Mouse (Mus musculus) cerebellum, postnatal 4 days (tissue): ENCODE data around the gene Rnf123.
"Not testable (repeated sequence)": the region's sequence is repeated elsewhere in the genome, so short reads cannot be mapped to it uniquely, and the experiment has no call there.

ENCODE experiments used
- DNase-seq, 2 experiments: peaks; one replicate each; pipeline ENCODE4 v3.0.0; 2022; ENCODE audit warnings: low spot score in 2 of 2, mixed read lengths in 1 of 2

Rnf123 gene

DNA sequence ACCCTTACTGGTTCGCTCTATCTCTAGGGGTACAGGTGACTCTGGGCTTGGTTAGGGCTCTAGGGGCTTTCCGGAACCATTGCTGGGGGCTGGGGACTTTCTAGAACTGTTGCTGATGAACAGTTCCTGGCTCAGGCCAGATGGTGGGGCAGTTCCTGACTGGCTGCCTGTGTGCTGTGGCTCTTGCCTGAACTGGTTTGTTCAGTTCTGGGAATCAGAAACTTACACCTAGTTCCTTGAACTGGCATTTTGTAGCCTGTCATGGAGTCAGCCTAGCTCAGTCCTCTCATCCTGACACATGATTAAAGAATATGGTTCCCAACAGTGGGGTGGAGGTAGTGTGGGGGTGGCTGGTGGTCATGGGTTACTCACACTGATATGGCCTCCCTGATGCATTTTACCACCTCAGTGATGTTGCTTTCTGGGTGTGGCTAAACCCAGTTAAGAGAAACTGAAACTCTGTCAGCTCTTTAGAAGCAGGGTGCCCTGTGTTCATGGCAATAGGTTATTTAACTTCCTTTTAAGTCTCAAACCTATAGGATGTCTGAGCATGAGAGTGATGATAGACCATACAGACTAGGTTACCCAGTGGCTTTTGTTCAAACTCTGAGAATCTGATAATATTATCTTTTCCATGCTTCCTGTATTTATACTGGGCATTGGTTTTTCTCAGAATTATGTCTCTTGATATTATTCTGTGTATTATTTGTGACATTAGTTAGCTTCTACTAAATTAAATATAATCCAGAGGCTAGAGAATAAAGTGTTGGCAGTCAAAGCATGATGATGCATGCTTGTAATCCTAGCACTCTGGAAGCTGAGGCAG, 47.6 kb downstream of the Rnf123 start:
- DNase-seq, result no peak

DNA sequence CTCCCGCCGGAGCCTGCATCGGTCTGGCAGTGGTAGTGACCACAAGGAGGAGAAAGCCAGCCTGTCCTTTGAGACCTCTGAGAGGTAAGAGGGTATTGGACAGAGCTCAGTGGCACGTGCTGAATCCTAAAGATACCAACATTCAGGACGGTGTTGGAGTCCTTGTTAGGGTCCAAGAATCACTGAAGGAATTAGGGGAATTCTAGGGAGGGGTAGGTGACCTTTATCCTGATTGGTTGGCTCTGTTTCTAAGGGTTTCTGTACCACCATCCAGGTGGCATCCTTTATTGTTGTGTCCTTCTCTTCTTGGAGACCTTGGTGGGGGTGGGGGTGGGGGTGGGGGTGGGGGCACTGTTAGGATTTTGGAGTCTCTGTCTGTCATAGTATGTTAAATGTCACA, 51.0 kb downstream of the Rnf123 start:
- no peak for DNase-seq

DNA sequence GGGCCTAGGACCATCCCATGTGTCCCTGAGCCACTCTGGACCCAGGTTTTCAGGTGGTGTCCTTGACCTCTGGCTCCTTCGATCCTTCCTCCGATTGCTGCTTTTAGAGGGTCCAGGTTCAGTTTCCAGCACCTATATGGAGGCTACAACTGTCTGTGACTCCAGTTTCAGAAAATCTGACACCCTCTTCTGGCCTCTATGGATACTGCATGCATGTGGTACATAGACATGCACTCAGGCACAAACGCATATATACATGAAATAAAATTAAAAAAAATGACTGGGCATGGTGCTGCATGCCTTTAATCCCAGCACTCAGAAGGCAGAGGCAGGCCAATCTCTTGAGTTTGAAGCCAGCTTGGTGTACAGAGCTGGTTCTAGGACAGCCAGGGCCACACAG, 55.3 kb downstream of the Rnf123 start:
- DNase-seq, result no peak

GRCm38 (mm10) chr9:108026584-108026983, 56.6 kb downstream of the Rnf123 start:
- DNase-seq, result no peak

GRCm38 (mm10) chr9:108023216-108023615, 59.9 kb downstream of the Rnf123 start:
- no peak for DNase-seq

DNA sequence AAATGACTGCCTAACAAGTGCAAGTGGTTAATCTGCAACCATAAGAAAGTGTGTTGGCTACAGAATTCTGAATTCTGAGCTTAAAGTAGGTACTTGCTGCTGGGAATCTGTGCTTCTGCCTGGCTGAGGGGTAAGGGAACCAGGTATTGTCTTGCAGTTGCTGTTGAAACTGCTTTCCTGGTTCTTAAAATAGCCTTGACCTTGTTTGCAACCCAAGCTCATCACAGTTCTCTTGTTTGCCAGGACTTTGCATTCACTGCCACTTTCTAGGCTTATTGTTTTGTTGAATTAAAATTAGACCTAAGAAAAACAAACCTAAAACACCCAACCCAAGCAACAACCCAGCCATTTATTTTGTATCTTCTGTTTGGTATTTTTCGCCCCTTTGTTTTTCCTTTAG, 62.4 kb downstream of the Rnf123 start:
- DNase-seq, result no peak

DNA sequence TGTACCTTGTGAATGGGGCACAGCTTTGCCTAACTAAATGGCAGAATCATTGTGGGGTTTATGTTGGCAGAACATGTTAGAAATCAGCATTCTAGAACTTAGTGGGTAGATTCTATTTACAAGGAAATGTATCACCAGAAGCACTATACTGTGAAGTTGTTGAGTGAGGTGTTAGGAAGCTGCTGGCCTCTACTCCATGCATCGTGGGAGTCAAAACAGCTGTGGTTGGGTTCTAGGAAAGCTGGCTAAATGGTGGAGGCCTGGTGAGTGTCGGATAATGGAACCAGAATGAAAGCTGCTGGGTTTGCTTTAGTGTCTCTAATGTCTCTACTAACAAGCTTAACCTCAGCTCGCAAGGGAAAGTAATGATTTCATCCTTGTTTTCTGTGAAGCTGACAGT, 66.0 kb downstream of the Rnf123 start:
- DNase-seq, result no peak

GRCm38 (mm10) chr9:108013577-108013976, 69.6 kb downstream of the Rnf123 start:
- DNase-seq, result not testable (repeated sequence)

DNA sequence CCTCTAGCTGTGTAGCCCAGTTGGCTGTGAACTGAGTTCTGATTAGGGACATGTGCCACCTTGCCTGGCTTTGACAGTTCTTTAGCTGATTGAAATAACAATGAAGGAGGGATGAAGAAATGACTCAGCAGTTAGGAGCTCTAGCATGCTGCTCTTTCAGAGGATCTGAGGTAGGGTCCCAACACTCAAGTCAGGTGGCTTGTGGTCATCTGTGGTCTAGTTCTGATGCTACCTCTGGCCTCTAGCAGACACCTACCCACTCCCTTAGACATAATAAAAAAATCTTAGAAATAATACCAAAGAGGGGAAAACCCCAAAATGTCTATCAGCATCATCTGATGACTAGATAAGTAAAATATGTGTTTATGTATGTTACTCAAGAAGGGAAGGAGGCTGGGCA, 72.8 kb downstream of the Rnf123 start:
- no peak for DNase-seq

DNA sequence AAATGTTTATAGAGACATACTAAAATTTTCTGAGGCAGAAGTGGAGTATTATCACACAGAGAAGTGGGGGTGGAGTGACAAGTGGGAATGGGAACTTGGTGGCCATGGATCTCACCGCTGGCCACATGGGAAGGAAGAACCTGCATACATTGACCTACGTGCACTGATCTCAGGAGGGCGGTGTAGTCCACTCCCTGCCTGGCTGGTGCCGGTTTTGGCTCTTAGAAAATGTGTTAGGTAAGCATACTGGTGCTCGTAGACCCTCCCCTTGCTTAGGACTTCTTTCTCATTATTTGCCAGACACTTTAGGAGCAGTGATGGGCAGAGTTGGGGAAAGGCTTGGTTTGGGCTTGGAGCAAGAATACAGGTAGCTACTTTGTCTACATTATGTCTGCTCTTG, 75.1 kb downstream of the Rnf123 start:
- no peak for DNase-seq

- DNase-seq, result no peak
These were observed 79.6 kb downstream of the Rnf123 start for GRCm38 (mm10) chr9:108003531-108003890.

DNA sequence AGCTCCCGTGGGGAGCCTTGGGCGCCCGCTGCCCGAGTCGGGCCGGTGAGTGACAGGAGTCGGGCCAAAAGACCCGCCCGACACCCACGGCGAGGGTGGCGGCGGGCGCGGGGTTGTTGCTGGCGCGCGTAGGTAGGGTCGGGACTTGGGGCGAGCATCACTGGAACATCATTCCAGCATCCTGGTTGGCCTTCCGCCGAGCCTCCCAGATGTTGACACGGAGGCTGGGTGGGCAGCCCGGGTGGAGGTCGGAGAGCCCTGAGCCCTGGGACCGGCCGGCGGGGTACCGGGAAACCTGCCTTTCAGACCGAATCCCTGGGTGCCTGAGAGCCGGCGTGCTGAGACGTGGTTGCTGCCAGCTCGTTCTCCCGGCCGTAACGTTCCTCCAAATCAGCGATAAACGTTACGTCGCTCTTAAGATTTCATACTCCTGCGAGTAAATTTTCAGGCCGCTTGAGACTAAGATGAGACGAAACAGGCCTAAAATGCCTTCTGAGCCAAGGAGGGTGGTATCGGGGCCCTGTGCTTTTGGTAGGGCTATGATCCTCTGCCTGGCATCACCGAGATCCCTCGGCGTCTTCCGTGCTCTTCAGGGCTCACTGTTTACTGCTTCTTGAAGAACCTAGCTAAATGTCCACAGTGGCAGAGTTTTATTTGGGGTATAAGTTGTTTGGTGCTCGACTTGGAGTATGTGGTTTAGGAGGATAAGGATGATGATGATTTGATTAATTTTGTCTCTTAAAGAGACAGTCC, 80.2 kb downstream of the Rnf123 start:
- no peak for DNase-seq

DNA sequence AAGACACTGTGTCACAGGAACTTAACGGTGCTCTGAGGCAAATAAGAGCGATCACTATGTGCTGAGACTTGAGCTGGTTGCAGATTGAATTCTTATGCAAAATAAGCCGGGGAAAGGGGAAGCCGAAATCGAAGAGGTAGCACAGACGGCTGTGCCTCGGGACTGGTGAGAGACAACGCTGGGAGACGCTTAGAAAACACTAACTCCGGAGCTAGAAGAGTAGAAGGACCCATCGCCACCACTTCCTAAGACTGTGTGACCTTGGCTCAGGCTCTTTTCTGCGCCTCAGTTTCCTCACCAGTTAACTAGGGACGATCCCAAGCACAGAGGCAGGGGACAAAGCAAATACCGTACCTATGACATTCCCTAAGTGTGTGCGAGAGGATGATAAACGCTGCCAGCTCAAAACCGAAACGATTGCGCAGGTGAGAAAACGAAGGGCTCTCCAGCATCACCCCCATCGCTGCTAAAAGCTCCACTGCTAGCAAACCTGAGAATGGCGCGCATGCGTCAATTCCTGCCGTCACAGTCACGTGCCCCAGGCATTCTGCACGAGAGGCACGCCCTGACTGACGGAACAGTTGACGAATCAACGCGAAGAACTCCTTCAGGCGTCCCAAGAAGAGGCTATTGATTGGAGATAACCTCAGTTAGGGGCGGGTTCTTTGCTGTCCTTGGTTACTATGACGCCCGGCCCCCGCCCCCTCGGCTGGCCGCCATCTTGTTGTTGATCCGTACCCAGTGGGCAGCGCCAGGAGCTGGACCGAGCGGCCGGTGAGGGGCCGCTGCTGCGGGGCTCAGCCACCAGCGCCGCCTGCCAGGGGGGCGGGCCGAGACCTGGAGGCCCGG, 81.0 kb downstream of the Rnf123 start, which contains the start of gene Ip6k1:
Ip6k1 (plus strand) TSS at position 580 of the 849 bp plus-strand sequence.
- DNase-seq, result peak; percentile 100
